11 mouse cellular contexts compared by ENCODE assay signal in the genomic region with DNA sequence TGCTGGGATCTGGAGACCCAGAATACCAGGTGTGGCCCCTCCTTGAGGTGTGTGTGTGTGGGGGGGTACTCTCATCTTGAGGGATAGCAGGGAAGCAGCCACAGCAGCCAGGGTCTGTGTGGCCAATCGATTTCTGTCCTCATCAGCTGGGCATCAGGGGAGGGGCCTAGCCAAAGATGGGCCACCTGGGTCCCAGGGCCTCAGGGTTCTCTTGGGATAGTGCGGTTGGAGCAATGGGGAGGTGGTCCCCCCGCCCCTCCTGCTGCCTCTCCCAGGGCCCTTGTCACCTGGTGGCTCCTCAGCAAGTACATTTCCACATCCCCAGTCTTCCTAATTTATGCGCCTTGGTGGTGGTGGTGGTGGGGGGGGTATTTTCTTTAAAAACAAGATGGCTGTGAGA. TPM values are rescaled to one million over a fixed set of nuclear protein-coding genes. Genes with fewer than 3 reads are reported as not detected.
DNase-seq lines count a peak whose midpoint lies in the region; ATAC-seq lines count a peak whose summit lies in the region.
"Had no signal": no experiment of that assay in that cellular context is flagged by ENCODE, and none has a peak within 500 bp of the region (broad histone marks: within the 10 kb centered on the region; RNA-seq: fewer than 3 reads in every experiment).

No protein-coding gene starts in this region.

- H3K27me3 ChIP-seq in kidney, embryonic 15.5 days, result peaks cover 74% of the 10 kb centered on the region
- H3K27me3 ChIP-seq in embryonic facial prominence, embryonic 13.5 days, result peaks cover 83% of the 10 kb centered on the region
- H3K27me3 ChIP-seq in intestine, embryonic 15.5 days (replicated peaks), result peaks cover 64% of the 10 kb centered on the region
- H3K27me3 ChIP-seq in neural tube, embryonic 11.5 days (ENCODE audit: control insufficient read depth, insufficient read depth, low read length), result peaks cover 47% of the 10 kb centered on the region

- ATAC-seq in kidney, embryonic 15.5 days (replicated peaks; ENCODE audit: low FRiP score), result peak; percentile 50
- ATAC-seq in embryonic facial prominence, embryonic 13.5 days (ENCODE audit: insufficient number of reproducible peaks, insufficient read depth, low FRiP score, low TSS enrichment, low read depth), result no peak
- ATAC-seq in intestine, embryonic 15.5 days, result 0 out of 2 replicates have a peak, but pooled peaks have one; percentile 14
- peak; percentile 43; the same call in 1 of the 2 replicates for ATAC-seq in neural tube, embryonic 11.5 days (ENCODE audit: insufficient read depth, low FRiP score, low TSS enrichment)

- H3K9me3 ChIP-seq in kidney, embryonic 15.5 days (replicated peaks), result no peaks in the 10 kb centered on the region
- no peaks in the 10 kb centered on the region for H3K9me3 ChIP-seq in embryonic facial prominence, embryonic 13.5 days
- H3K9me3 ChIP-seq in intestine, embryonic 15.5 days, result no peaks in the 10 kb centered on the region
- no peaks in the 10 kb centered on the region for H3K9me3 ChIP-seq in neural tube, embryonic 11.5 days (ENCODE audit: control insufficient read depth, low read length)

- H3K4me2 ChIP-seq in kidney, embryonic 15.5 days, result peak overlapping the region; percentile 59
- peak overlapping the region; percentile 57 for H3K4me2 ChIP-seq in embryonic facial prominence, embryonic 13.5 days
- peak overlapping the region; percentile 57 for H3K4me2 ChIP-seq in intestine, embryonic 15.5 days (replicated peaks)
- H3K4me2 ChIP-seq in neural tube, embryonic 11.5 days (ENCODE audit: low read depth), result peak overlapping the region; percentile 38

- no peak overlapping the region for H3K9ac ChIP-seq in kidney, embryonic 15.5 days
- 0 out of 2 replicates have a peak overlapping the region, but pooled peaks have one; percentile 41 for H3K9ac ChIP-seq in embryonic facial prominence, embryonic 13.5 days
- no peak overlapping the region for H3K9ac ChIP-seq in intestine, embryonic 15.5 days
- no peak overlapping the region for H3K9ac ChIP-seq in neural tube, embryonic 11.5 days (ENCODE audit: low read length)

- H3K36me3 ChIP-seq in kidney, embryonic 15.5 days, result no peaks in the 10 kb centered on the region
- H3K36me3 ChIP-seq in embryonic facial prominence, embryonic 13.5 days, result no peaks in the 10 kb centered on the region
- no peaks in the 10 kb centered on the region for H3K36me3 ChIP-seq in intestine, embryonic 15.5 days
- H3K36me3 ChIP-seq in neural tube, embryonic 11.5 days (ENCODE audit: control insufficient read depth, insufficient read depth, low read length), result no peaks in the 10 kb centered on the region

- H3K4me3 ChIP-seq in kidney, embryonic 15.5 days (replicated peaks), result peak overlapping the region; percentile 27
- 0 out of 2 replicates have a peak overlapping the region, but pooled peaks have one; percentile 29 for H3K4me3 ChIP-seq in embryonic facial prominence, embryonic 13.5 days
- H3K4me3 ChIP-seq in intestine, embryonic 15.5 days (replicated peaks), result no peak overlapping the region
- no peak overlapping the region for H3K4me3 ChIP-seq in neural tube, embryonic 11.5 days (ENCODE audit: low read depth, low read length)

- WGBS in kidney, embryonic 15.5 days, result 5% methylated on average over 4 of the region's 4 CpGs
- 9% methylated on average over 4 of the region's 4 CpGs for WGBS in embryonic facial prominence, embryonic 13.5 days
- 18% methylated on average over 4 of the region's 4 CpGs for WGBS in intestine, embryonic 15.5 days
- WGBS in neural tube, embryonic 11.5 days, result 0% methylated on average over 4 of the region's 4 CpGs

- peaks cover 62% of the 10 kb centered on the region for H3K4me1 ChIP-seq in kidney, embryonic 15.5 days
- H3K4me1 ChIP-seq in embryonic facial prominence, embryonic 13.5 days, result peaks cover 24% of the 10 kb centered on the region
- peaks cover 18% of the 10 kb centered on the region for H3K4me1 ChIP-seq in intestine, embryonic 15.5 days (replicated peaks)
- H3K4me1 ChIP-seq in neural tube, embryonic 11.5 days (ENCODE audit: control insufficient read depth, insufficient read depth, low read length), result peaks cover 23% of the 10 kb centered on the region

- peak overlapping the region; percentile 97 for H3K27ac ChIP-seq in kidney, embryonic 15.5 days
- H3K27ac ChIP-seq in embryonic facial prominence, embryonic 13.5 days, result no peak overlapping the region
- peak overlapping the region; percentile 17; the same call in 1 of the 2 replicates for H3K27ac ChIP-seq in intestine, embryonic 15.5 days
- H3K27ac ChIP-seq in neural tube, embryonic 11.5 days (ENCODE audit: low read depth, low read length), result peak overlapping the region; percentile 51

- DNase-seq in kidney, postnatal 10 days, result no peak
- DNase-seq in neural tube, embryonic 11.5 days (ENCODE audit: low spot score), result peak; percentile 66
- no peak for DNase-seq in adrenal gland, postnatal 36 days
- no peak for DNase-seq in ovary, postnatal 10 days (ENCODE audit: low spot score)
- no peak for DNase-seq in urinary bladder, postnatal 4 days (ENCODE audit: low spot score in 2 of 2)
- DNase-seq: right cerebral cortex, postnatal 14 days; thymus, postnatal 36 days had no signal

RNA-seq across cellular contexts. Expression of gene Uncx, which starts 55.4 kb away (rescaled TPM):
- polyA plus RNA-seq in kidney, embryonic 15.5 days (2015; fragmentation: Nextera tagmentation; extraction: Ambion mirVana), result 90.8 and 96.1 TPM in 2 replicates
- polyA plus RNA-seq in embryonic facial prominence, embryonic 13.5 days (2015; fragmentation: Nextera tagmentation; extraction: Ambion mirVana), result 2.3 and 4.4 TPM in 2 replicates
- polyA plus RNA-seq in intestine, embryonic 15.5 days (2015; fragmentation: Nextera tagmentation; extraction: Ambion mirVana), result 0.23 TPM in 1 of 2 replicates, not detected in the other
- polyA plus RNA-seq in neural tube, embryonic 11.5 days (2014; fragmentation: Nextera tagmentation; extraction: Ambion mirVana), result 44.9 and 45.2 TPM in 2 replicates
- not detected for total RNA-seq in adrenal gland, postnatal 36 days (2021)
- total RNA-seq: gastrocnemius, postnatal 4 days had no signal

Comparison
In these comparisons a context has a peak if more than half of its experiments do, and no peak if none do; other contexts are left out.
1. H3K4me3 ChIP-seq: peak in kidney, embryonic 15.5 days (single experiment) and embryonic facial prominence, embryonic 13.5 days (single experiment); none in intestine, embryonic 15.5 days (single experiment) and neural tube, embryonic 11.5 days (single experiment).
2. Peak in every context shown above with its lines, with median percentiles within 50 percentile points of each other: H3K4me2 ChIP-seq.